Mouse (Mus musculus) embryonic facial prominence, embryonic 11.5 days (tissue): ENCODE measurements around the gene Mroh8. TPM values are rescaled to one million over a fixed set of nuclear protein-coding genes. Genes with fewer than 3 reads are reported as not detected.

ENCODE experiments used
- ATAC-seq: fragments of 200-750 bp; cut with Nextera tagmentation; replicated peaks from 2 replicates; pipeline ENCODE4 v1.8.0; 2017; ENCODE audit warnings: low read depth; ENCODE audit not compliant: insufficient number of reproducible peaks, low FRiP score, low TSS enrichment
- DNase-seq: peaks from one replicate; pipeline ENCODE4 v3.0.0-alpha.2; 2015; ENCODE audit warnings: low spot score
- H3K27ac ChIP-seq: fragments of 300-500 bp; sonication (generic); replicated peaks from 2 replicates; pipeline ENCODE4 v1.5.1; 2014; ENCODE audit warnings: mild to moderate bottlenecking, low read depth, low read length, control low read depth
- H3K27me3 ChIP-seq: fragments of 300-500 bp; sonication (generic); 2 replicates; pipeline ENCODE4 v1.6.1; 2014; ENCODE audit warnings: mild to moderate bottlenecking, low read length, moderate library complexity, mixed read lengths; ENCODE audit not compliant: control insufficient read depth, insufficient read depth
- H3K36me3 ChIP-seq: fragments of 300-500 bp; sonication (generic); replicated peaks from 2 replicates; pipeline ENCODE4 v1.6.1; 2014; ENCODE audit warnings: low read depth, mild to moderate bottlenecking, low read length, moderate library complexity, mixed read lengths; ENCODE audit not compliant: control insufficient read depth, insufficient read depth
- H3K4me1 ChIP-seq: fragments of 300-500 bp; sonication (generic); 2 replicates; pipeline ENCODE4 v1.6.1; 2014; ENCODE audit warnings: low read length, mixed read lengths; ENCODE audit not compliant: control insufficient read depth, insufficient read depth
- H3K4me2 ChIP-seq: fragments of 300-500 bp; sonication (generic); 2 replicates; pipeline ENCODE4 v1.6.1; 2014; ENCODE audit warnings: low read depth, mild to moderate bottlenecking, control low read depth, low read length, moderate library complexity
- H3K4me3 ChIP-seq: fragments of 300-500 bp; sonication (generic); 2 replicates; pipeline ENCODE4 v1.5.1; 2014; ENCODE audit warnings: low read depth, low read length, control low read depth
- H3K9ac ChIP-seq: fragments of 300-500 bp; sonication (generic); replicated peaks from 2 replicates; pipeline ENCODE4 v1.6.1; 2014; ENCODE audit warnings: mild to moderate bottlenecking, control low read depth, low read length
- H3K9me3 ChIP-seq: fragments of 300-500 bp; sonication (generic); replicated peaks from 2 replicates; pipeline ENCODE4 v1.6.1; 2016; ENCODE audit warnings: mild to moderate bottlenecking, low read length, inconsistent platforms, mixed read lengths; ENCODE audit not compliant: control insufficient read depth
- WGBS: fragments of 180-500 bp; shearing (Covaris S2); extraction: QIAGEN DNeasy Blood & Tissue Kit; methylation state at CpG from one replicate; pipeline ENCODE4 v1.1.7; 2014; 5-methylcytosine and 5-hydroxymethylcytosine counted together
- polyA plus RNA-seq: library from polyadenylated mRNA; unstranded; fragments of >200 nt; fragmentation: Nextera tagmentation; extraction: Ambion mirVana; gene quantifications from 2 replicates; pipeline ENCODE4 v1.2.1, GENCODE M21; 2014

Mroh8 gene
- polyA plus RNA-seq: 0.49 and 0.52 TPM in 2 replicates

DNA sequence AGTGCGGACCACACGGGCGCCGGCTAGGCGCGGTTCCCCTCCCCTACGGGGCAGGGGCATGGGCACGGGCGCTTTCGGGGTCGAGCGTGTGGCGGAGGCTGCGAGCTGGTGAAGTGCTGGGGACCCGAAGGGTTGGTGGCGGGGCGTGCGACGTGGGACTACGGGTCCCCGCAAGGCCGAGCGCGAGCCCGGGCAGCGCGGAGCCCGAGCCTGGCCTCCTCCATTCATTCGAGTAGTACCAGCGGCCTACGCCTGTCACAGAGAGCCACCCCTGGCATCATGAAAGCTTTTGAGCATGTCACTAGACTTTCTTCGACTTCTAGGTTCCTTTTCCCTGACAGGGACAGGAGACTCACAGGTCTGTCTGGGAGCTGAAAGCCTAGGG, at the start of gene Mroh8:
Gene Mroh8 (minus strand): TSS at position 134 of the 385 bp plus-strand sequence.
- Histone ChIP-seq H3K36me3 (peaks cover 4% of the 10 kb centered on the region; the same call in 1 of the 2 replicates), H3K4me2 (peak within 1 kb of the TSS; percentile 50), H3K4me3 (peak within 1 kb of the TSS; percentile 99), H3K9me3 (no peaks in the 10 kb centered on the region), H3K27me3 (no peaks in the 10 kb centered on the region), H3K4me1 (peaks cover 5% of the 10 kb centered on the region), H3K27ac (peak within 1 kb of the TSS; percentile 85), H3K9ac (peak within 1 kb of the TSS; percentile 96)
- ATAC-seq (peak; percentile 68), DNase-seq (no peak)
- WGBS: 0% methylated on average over 31 of the region's 32 CpGs

DNA sequence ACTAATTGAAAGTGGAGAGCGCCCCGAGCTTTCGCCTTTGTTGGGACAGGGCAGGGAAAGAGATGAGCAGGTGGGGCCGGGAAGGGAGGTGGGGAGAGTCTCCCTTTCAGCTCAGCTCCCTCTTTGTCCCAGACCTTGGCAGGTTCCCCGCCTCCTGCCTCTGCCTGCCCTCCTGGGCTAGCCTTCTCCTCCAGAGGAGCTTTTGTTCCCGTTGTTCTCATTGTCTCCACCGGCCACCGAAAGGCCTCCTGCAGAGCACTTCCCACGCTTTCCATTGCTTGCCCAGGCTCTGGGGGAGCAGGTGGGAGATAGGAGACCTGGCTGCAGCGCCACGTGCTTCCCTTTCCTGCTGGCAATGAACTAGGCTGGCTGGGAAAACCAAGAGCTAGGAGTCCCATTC, 49.2 kb upstream of the Mroh8 start:
- Histone ChIP-seq H3K4me3 (no peak overlapping the region), H3K27ac (no peak overlapping the region; the same call in 1 of the 2 replicates), H3K36me3 (peaks cover 9% of the 10 kb centered on the region), H3K9me3 (no peaks in the 10 kb centered on the region), H3K4me1 (no peaks in the 10 kb centered on the region), H3K27me3 (no peaks in the 10 kb centered on the region), H3K9ac (no peak overlapping the region; the same call in 1 of the 2 replicates), H3K4me2 (no peak overlapping the region)
- 22% methylated on average over 11 of the region's 11 CpGs for WGBS
- DNase-seq: peak; percentile 58
- ATAC-seq: peak; percentile 62

- no peak overlapping the region for H3K4me3 ChIP-seq
- H3K9ac ChIP-seq: no peak overlapping the region
- no peak overlapping the region; the same call in 1 of the 2 replicates for H3K27ac ChIP-seq
- DNase-seq: no peak
- no peak overlapping the region for H3K4me2 ChIP-seq
- H3K27me3 ChIP-seq: no peaks in the 10 kb centered on the region
- no peaks in the 10 kb centered on the region for H3K9me3 ChIP-seq
- peaks cover 10% of the 10 kb centered on the region for H3K36me3 ChIP-seq
- ATAC-seq: peak; percentile 55
- no peaks in the 10 kb centered on the region for H3K4me1 ChIP-seq
- WGBS: 33% methylated on average over 5 of the region's 5 CpGs
Measured at GRCm38 (mm10) chr2:157328106-157328505, 48.8 kb upstream of the Mroh8 start.

DNA sequence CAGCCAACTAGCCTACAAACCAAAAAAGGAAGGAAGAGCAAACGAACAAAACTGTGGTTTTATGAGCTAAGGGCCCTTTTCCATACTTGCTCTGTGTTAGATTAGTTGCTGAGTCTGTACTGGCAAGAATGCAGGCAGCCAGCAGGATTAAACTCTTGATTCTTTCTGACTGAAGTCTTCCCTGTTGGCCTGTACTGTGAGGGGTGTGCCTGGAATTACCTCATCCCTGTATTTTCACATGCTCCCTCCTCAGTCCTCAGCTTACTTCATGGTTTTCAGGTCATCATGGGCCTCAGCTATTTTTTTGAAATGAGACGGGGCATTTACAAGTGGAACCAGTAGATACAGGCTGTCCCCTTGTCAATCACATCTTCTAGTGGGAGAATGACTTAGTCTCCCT, 45.9 kb upstream of the Mroh8 start:
- H3K4me3 ChIP-seq: no peak overlapping the region
- no peak overlapping the region for H3K4me2 ChIP-seq
- no peak for DNase-seq
- H3K36me3 ChIP-seq: peaks cover 18% of the 10 kb centered on the region
- WGBS: 90% methylated on average over 2 of the region's 2 CpGs
- no peak for ATAC-seq
- no peaks in the 10 kb centered on the region for H3K27me3 ChIP-seq
- no peak overlapping the region for H3K27ac ChIP-seq
- H3K9ac ChIP-seq: no peak overlapping the region
- H3K4me1 ChIP-seq: no peaks in the 10 kb centered on the region
- no peaks in the 10 kb centered on the region for H3K9me3 ChIP-seq

DNA sequence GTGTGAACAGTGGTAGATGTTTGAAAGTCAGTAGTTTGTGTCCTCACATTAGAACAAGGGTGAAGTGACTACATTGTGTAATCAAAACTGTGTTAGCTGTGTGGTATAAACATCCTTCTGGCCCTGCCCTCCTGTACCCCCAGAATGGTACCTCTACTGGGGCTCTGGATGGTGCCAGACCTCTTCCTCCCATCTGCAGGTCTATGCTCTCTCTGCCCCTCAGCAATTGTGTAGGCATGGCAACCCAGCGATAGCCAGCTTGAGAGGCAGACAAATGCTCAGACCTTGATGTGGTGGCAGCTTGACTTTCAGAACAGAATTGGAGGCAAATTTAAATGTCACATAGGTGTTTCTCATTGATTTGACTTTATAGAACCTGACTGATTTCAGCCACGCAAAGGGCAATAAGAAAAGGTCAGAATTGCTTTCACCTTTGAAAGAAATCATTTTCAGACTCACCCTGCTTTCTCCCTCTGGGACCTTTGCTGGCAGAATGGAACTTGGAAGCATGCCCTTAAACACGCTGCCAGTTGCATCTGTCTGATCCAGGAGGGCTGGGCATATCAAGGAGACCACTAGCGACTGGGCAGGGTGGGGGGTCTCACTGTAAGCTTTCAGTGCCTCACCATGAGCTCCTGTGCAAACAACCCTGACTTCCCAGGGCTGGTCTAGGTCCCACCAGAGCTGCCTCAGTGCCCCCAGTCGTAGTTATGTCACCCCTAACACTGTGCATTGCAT, 42.8 kb upstream of the Mroh8 start:
- no peak for ATAC-seq
- WGBS: 91% methylated on average over 5 of the region's 5 CpGs
- DNase-seq: no peak
- no peak overlapping the region for H3K4me3 ChIP-seq
- no peak overlapping the region for H3K9ac ChIP-seq
- no peaks in the 10 kb centered on the region for H3K4me1 ChIP-seq
- no peak overlapping the region for H3K4me2 ChIP-seq
- no peak overlapping the region for H3K27ac ChIP-seq
- H3K27me3 ChIP-seq: no peaks in the 10 kb centered on the region
- peaks cover 21% of the 10 kb centered on the region for H3K36me3 ChIP-seq
- no peaks in the 10 kb centered on the region for H3K9me3 ChIP-seq

GRCm38 (mm10) chr2:157320886-157321285, 41.5 kb upstream of the Mroh8 start:
- no peak overlapping the region for H3K27ac ChIP-seq
- H3K4me1 ChIP-seq: no peaks in the 10 kb centered on the region
- no peaks in the 10 kb centered on the region for H3K27me3 ChIP-seq
- H3K4me3 ChIP-seq: no peak overlapping the region
- H3K4me2 ChIP-seq: no peak overlapping the region
- ATAC-seq (no peak; the same call in 1 of the 2 replicates), DNase-seq (no peak)
- 31% methylated on average over 5 of the region's 5 CpGs for whole genome bisulfite sequencing
- no peak overlapping the region for H3K9ac ChIP-seq
- H3K36me3 ChIP-seq: peaks cover 20% of the 10 kb centered on the region
- H3K9me3 ChIP-seq: no peaks in the 10 kb centered on the region

DNA sequence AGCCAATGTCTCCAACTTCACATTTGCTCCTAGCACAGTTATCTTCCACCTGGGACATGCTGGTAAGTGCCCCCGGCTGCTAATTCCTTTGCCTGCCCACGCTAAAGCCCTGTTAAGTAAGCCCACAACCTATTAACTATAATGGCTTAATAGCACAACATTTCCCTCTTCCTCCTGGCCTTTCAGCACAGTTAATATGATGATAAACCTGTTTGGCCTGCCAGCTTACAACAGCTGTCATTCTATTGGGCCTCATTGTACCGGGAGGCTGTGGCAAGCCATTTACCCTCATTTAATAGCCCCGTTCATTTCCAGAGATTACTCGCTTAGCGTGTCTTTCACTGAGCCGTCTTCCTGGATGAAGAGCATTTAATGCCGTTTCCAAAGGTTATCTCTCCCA, 40.8 kb upstream of the Mroh8 start:
- Histone ChIP-seq H3K4me2 (no peak overlapping the region), H3K27me3 (no peaks in the 10 kb centered on the region), H3K9ac (no peak overlapping the region), H3K27ac (no peak overlapping the region), H3K4me3 (no peak overlapping the region), H3K4me1 (no peaks in the 10 kb centered on the region), H3K36me3 (peaks cover 17% of the 10 kb centered on the region), H3K9me3 (no peaks in the 10 kb centered on the region)
- no peak for ATAC-seq
- no peak for DNase-seq
- WGBS: 69% methylated on average over 8 of the region's 8 CpGs

GRCm38 (mm10) chr2:157317220-157317619, 37.9 kb upstream of the Mroh8 start:
- ATAC-seq: no peak
- H3K36me3 ChIP-seq: peaks cover 9% of the 10 kb centered on the region
- no peak overlapping the region for H3K27ac ChIP-seq

More at GRCm38 (mm10) chr2:157317220-157317619, 37.9 kb upstream of the Mroh8 start:
- no peaks in the 10 kb centered on the region for H3K4me1 ChIP-seq
- no peak overlapping the region for H3K4me2 ChIP-seq
- DNase-seq: no peak
- H3K27me3 ChIP-seq: no peaks in the 10 kb centered on the region
- no peaks in the 10 kb centered on the region for H3K9me3 ChIP-seq
- no peak overlapping the region for H3K9ac ChIP-seq
- 93% methylated on average over 6 of the region's 6 CpGs for WGBS
- H3K4me3 ChIP-seq: no peak overlapping the region
